Mouse (Mus musculus) limb, embryonic 11.5 days (tissue): ENCODE data around the gene Retnlg. TPM values are rescaled to one million over a fixed set of nuclear protein-coding genes. Genes with fewer than 3 reads are reported as not detected.

Experiments used
- ATAC-seq: fragments of 200-750 bp; cut with Nextera tagmentation; 2 replicates; pipeline ENCODE4 v1.8.0; 2017; ENCODE audit warnings: low read depth; ENCODE audit not compliant: insufficient number of reproducible peaks, low FRiP score, low TSS enrichment
- DNase-seq: peaks from one replicate; pipeline ENCODE4 v3.0.0-alpha.2; 2015; ENCODE audit warnings: low spot score
- H3K27ac ChIP-seq: fragments of 300-500 bp; sonication (generic); replicated peaks from 2 replicates; pipeline ENCODE4 v1.5.1; 2014; ENCODE audit warnings: low read depth, mild to moderate bottlenecking, low read length
- H3K27me3 ChIP-seq: fragments of 300-500 bp; sonication (generic); 2 replicates; pipeline ENCODE4 v1.6.1; 2014; ENCODE audit warnings: mild to moderate bottlenecking, low read length, mixed read lengths; ENCODE audit not compliant: control insufficient read depth, insufficient read depth
- H3K36me3 ChIP-seq: fragments of 300-500 bp; sonication (generic); 2 replicates; pipeline ENCODE4 v1.6.1; 2014; ENCODE audit warnings: mild to moderate bottlenecking, low read length, moderate library complexity, mixed read lengths; ENCODE audit not compliant: control insufficient read depth, insufficient read depth
- H3K4me1 ChIP-seq: fragments of 300-500 bp; sonication (generic); 2 replicates; pipeline ENCODE4 v1.6.1; 2014; ENCODE audit warnings: low read length, mixed read lengths; ENCODE audit not compliant: control insufficient read depth, insufficient read depth
- H3K4me2 ChIP-seq: fragments of 300-500 bp; sonication (generic); 2 replicates; pipeline ENCODE4 v1.6.1; 2014; ENCODE audit warnings: low read depth, mild to moderate bottlenecking, moderate library complexity; ENCODE audit not compliant: severe bottlenecking
- H3K4me3 ChIP-seq: fragments of 300-500 bp; sonication (generic); 2 replicates; pipeline ENCODE4 v1.5.1; 2014; ENCODE audit warnings: low read depth, low read length
- H3K9ac ChIP-seq: fragments of 300-500 bp; sonication (generic); 2 replicates; pipeline ENCODE4 v1.6.1; 2014; ENCODE audit warnings: mild to moderate bottlenecking, low read length
- H3K9me3 ChIP-seq: fragments of 300-500 bp; sonication (generic); 2 replicates; pipeline ENCODE4 v1.6.1; 2016; ENCODE audit warnings: low read length; ENCODE audit not compliant: control insufficient read depth
- WGBS: fragments of 180-500 bp; shearing (Covaris S2); extraction: QIAGEN DNeasy Blood & Tissue Kit; methylation state at CpG from one replicate; pipeline ENCODE4 v1.1.7; 2014; 5-methylcytosine and 5-hydroxymethylcytosine counted together
- polyA plus RNA-seq: library from polyadenylated mRNA; unstranded; fragments of >200 nt; fragmentation: Nextera tagmentation; extraction: Ambion mirVana; gene quantifications from 2 replicates; pipeline ENCODE4 v1.2.1, GENCODE M21; 2014

The Retnlg gene
- polyA plus RNA-seq, 1 experiment from 2014 or later, result not detected

DNA sequence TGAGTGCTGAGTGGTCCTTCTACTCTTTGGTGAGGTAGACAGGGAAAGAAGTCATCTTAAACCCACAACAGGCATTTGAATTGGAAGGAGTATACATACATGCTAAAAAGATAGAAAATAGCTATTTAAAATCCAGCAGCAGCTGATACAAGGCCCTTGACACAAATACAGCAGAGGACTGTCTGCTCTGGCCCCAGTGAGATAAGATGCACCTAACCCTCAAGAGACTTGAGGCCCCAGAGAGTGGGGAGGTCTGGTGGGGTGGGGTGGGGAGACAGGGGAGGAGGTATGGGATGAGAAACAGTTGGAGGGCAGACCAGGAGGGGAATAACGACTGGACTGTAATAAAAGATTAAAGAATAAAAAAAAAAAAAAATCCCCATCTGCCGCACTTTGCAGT lies 4.7 kb upstream of the Retnlg start:
- no peaks in the 10 kb centered on the region for H3K27me3 ChIP-seq
- H3K9me3 ChIP-seq, result no peaks in the 10 kb centered on the region
- H3K4me2 ChIP-seq, result no peak overlapping the region
- WGBS, result 70% methylated on average over 2 of the region's 2 CpGs
- H3K27ac ChIP-seq, result no peak overlapping the region
- DNase-seq, result no peak
- H3K4me1 ChIP-seq, result no peaks in the 10 kb centered on the region
- no peak for ATAC-seq
- no peaks in the 10 kb centered on the region for H3K36me3 ChIP-seq
- H3K9ac ChIP-seq, result no peak overlapping the region
- H3K4me3 ChIP-seq, result no peak overlapping the region

DNA sequence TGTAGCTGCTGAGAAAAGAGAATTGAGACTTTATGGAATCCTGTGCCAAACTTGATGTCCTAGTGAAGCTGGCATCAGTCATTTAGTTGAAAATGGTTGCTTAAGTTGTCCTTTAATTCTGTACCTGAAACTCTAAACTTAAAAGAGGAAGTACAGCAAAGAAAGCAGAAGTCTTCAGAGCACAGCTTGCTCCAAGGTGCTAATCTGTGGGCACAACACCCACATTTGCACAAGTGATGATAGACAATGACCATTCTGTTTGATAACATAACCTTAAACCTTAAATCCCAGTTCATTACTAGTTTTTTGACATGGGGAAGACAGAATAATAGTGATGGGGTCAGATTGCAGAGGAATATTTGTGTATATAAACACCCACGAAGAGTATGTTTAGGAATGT lies 3.8 kb upstream of the Retnlg start:
- Histone ChIP-seq H3K4me3 (no peak overlapping the region), H3K9me3 (no peaks in the 10 kb centered on the region), H3K27me3 (no peaks in the 10 kb centered on the region), H3K27ac (no peak overlapping the region), H3K36me3 (no peaks in the 10 kb centered on the region), H3K9ac (no peak overlapping the region), H3K4me2 (no peak overlapping the region), H3K4me1 (no peaks in the 10 kb centered on the region)
- WGBS, result 81% methylated on average over 1 of the region's 1 CpGs
- DNase-seq, result no peak
- no peak for ATAC-seq

DNA sequence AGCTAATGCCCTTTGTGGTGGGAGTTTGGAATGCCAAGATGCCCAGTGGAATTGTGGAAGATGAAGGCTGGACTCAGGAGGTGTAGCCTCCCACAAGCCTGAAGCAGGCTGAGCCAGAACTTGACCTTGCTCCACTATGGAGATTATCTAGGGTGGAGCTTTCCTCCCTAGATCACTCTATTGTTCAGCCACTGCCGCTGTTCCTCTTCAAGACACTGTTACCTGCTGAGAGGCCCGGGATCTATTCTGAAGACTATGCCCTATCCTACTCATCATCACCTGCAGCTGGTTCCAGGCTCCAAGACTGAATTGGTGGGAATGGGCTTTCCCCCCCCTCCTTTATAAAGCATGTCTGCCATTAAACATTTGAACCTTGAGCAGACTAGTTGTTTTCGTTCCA lies 2.8 kb upstream of the Retnlg start:
- ATAC-seq, result no peak
- 71% methylated on average over 3 of the region's 3 CpGs for WGBS

DNA sequence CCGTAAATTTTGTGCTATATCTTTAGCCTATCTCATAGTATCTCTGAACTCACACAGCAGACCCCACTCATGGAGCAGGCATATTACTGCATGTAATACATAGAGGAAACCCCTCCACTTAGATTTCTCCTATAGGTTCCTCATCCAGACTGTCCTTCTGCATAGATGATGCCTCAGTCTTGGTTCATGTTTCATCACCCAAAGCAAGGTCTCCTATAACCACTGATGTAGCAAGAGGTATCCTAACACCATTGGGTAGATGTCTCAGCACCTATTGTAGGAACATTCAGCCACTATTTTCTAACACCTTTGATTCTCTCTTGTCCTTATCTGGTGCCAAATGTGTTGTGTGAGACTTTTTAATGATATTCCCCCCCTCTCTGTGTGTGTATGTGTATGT lies 667 bp upstream of the Retnlg start:
- Histone ChIP-seq H3K9ac (no peak overlapping the region), H3K4me2 (no peak overlapping the region), H3K27me3 (no peaks in the 10 kb centered on the region), H3K27ac (no peak overlapping the region), H3K4me3 (no peak overlapping the region), H3K36me3 (no peaks in the 10 kb centered on the region), H3K4me1 (no peaks in the 10 kb centered on the region), H3K9me3 (no peaks in the 10 kb centered on the region)
- WGBS, result 90% methylated on average over 1 of the region's 1 CpGs
- DNase-seq (no peak), ATAC-seq (no peak)

More for the DNA sequence above, 2.8 kb upstream of the Retnlg start:
- DNase-seq, result no peak
- Histone ChIP-seq H3K27ac (no peak overlapping the region), H3K4me1 (no peaks in the 10 kb centered on the region), H3K9me3 (no peaks in the 10 kb centered on the region), H3K4me3 (no peak overlapping the region), H3K36me3 (no peaks in the 10 kb centered on the region), H3K4me2 (no peak overlapping the region), H3K9ac (no peak overlapping the region), H3K27me3 (no peaks in the 10 kb centered on the region)

DNA sequence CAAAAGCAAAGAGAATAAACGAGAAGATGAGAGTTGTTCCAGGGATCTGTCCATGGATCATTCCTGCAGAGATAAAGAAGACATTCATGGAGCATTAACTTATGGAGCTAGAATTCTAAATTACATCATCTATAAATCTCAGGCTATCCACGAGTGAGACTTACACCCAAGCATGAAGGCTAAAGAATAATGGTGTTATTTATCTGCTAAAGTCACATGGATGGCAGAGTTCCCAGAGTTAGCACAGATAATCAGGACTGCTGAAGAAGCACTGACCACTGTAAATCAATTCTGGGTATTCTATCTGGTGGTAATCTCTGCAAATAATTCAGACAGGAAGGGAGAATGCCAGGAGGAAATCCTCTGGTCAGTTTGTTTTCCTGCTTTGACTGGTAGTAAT lies 18.3 kb downstream of the Retnlg start:
- H3K36me3 ChIP-seq, result no peaks in the 10 kb centered on the region
- H3K9ac ChIP-seq, result no peak overlapping the region
- H3K4me2 ChIP-seq, result no peak overlapping the region
- no peaks in the 10 kb centered on the region for H3K9me3 ChIP-seq
- no peaks in the 10 kb centered on the region for H3K27me3 ChIP-seq
- no peaks in the 10 kb centered on the region for H3K4me1 ChIP-seq
- no peak for DNase-seq
- H3K4me3 ChIP-seq, result no peak overlapping the region
- 71% methylated on average over 2 of the region's 2 CpGs for WGBS
- H3K27ac ChIP-seq, result no peak overlapping the region
- no peak for ATAC-seq

DNA sequence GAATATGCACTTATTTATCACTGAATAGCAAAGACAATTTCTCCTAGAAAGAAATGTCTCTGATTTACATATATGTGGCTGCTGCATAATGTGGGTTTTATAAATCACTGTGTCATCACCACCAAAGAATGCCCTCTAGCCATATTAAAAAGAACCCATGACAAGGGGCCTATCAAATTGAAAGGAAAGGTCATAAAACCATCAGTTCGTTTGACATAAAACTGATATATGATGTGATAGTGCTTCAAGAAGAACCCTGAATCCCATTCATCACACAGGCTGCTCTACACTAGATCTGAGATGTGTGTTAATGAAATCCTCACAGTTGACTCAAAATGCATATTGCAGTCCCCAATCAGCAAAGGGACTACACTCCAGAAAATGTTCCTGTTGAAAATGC lies 27.4 kb downstream of the Retnlg start:
- Histone ChIP-seq H3K27me3 (no peaks in the 10 kb centered on the region), H3K4me2 (no peak overlapping the region), H3K4me3 (no peak overlapping the region), H3K9me3 (no peaks in the 10 kb centered on the region), H3K27ac (no peak overlapping the region), H3K36me3 (no peaks in the 10 kb centered on the region), H3K4me1 (no peaks in the 10 kb centered on the region), H3K9ac (no peak overlapping the region)
- ATAC-seq (no peak), DNase-seq (no peak)
- WGBS, result 63% methylated on average over 1 of the region's 1 CpGs

DNA sequence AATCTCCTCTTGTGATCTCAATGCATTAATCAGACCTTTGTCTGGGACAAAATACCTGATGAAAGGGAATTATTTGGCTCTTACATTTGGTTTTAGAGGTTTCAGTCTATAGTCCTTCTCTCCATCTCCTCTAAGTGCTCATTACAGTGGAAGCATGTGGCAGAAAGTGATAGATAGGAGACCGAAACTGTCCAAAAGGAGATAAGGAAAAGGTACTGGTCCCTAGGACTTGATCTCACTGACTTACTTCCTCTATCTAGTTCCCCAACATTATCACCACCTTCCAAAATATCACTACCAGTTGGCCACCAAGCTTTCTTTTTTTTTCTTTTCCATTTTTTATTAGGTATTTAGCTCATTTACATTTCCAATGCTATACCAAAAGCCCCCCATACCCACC lies 38.8 kb downstream of the Retnlg start:
- no peak for DNase-seq
- Histone ChIP-seq H3K4me2 (no peak overlapping the region), H3K27ac (no peak overlapping the region), H3K9me3 (no peaks in the 10 kb centered on the region), H3K4me1 (no peaks in the 10 kb centered on the region), H3K9ac (no peak overlapping the region), H3K27me3 (no peaks in the 10 kb centered on the region), H3K36me3 (no peaks in the 10 kb centered on the region), H3K4me3 (no peak overlapping the region)
- WGBS, result 87% methylated on average over 1 of the region's 1 CpGs
- no peak for ATAC-seq

DNA sequence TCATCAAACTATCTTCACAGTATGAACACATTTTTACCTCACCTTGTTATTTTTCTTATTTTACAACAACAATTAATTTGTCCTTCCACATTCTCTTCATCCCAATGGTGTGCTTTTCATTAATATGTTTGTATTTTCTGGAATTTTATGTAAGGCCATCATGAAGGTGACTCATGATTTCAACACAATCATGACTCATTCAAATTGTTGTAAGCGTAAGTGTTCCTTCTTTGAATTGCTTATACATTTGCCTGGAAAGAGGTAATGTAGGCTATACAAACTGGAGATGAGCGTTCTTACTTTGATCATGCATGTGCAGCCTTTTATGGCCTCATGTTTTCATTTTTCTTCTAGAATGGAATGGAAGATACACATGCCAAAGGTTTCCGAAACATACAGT lies 40.8 kb downstream of the Retnlg start:
- Histone ChIP-seq H3K4me3 (no peak overlapping the region), H3K4me1 (no peaks in the 10 kb centered on the region), H3K9me3 (no peaks in the 10 kb centered on the region), H3K4me2 (no peak overlapping the region), H3K27me3 (no peaks in the 10 kb centered on the region), H3K27ac (no peak overlapping the region), H3K36me3 (no peaks in the 10 kb centered on the region), H3K9ac (no peak overlapping the region)
- ATAC-seq (no peak), DNase-seq (no peak)
- 95% methylated on average over 3 of the region's 3 CpGs for WGBS

DNA sequence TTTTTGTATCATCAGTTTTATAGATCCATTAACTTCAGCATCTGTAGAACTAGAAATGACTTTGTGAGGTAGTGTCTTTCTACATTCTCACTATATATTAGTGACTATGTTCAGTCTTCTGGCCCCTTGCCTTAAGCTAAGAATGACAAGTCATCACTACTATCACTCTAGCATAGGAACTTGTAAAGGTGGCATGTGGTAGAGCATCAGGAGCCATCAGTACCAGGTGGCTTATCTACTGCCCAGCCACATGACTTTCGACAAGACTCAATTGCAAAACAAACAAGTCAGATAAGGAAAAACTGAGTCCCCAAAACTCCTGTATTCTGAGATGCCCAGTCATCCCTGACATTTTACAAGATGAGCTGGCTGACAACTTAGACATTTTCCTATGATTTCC lies 51.3 kb downstream of the Retnlg start:
- Histone ChIP-seq H3K4me1 (no peaks in the 10 kb centered on the region), H3K9me3 (no peaks in the 10 kb centered on the region), H3K27ac (no peak overlapping the region), H3K27me3 (no peaks in the 10 kb centered on the region), H3K9ac (no peak overlapping the region), H3K4me3 (no peak overlapping the region), H3K36me3 (no peaks in the 10 kb centered on the region; the same call in 1 of the 2 replicates), H3K4me2 (no peak overlapping the region)
- DNase-seq, result no peak
- ATAC-seq, result no peak
- WGBS, result 94% methylated on average over 1 of the region's 1 CpGs
